ENCODE assay signal across 14 mouse cellular contexts in the genomic region with DNA sequence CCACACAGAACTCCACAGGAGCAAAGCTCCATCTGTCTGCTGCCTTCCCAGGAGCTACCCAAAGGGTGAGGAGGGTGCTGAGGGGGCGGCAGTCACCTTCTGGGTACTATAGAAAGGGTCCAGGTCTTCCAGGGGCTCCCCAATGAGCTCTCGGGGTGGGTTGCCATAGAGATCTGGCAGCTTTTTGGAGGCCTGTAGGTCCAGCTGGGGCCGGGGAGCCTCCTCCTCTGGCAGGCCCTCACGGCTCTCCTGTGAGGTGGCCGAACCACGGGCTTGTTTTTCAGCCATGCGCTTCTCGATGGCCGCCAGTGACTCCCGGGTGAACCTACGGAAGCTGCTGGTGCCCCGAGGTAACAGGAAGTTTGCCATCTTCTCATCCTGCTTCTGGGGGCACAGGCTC. TPM values are rescaled to one million over a fixed set of nuclear protein-coding genes. Genes with fewer than 3 reads are reported as not detected.
"Had no signal": no experiment of that assay in that cellular context is flagged by ENCODE, and none has a peak within 500 bp of the region (broad histone marks: within the 10 kb centered on the region; RNA-seq: fewer than 3 reads in every experiment).

No protein-coding gene starts in this region.

- H3K9ac ChIP-seq: liver, embryonic 13.5 days; lung, embryonic 14.5 days; midbrain, embryonic 13.5 days had no signal

- ATAC-seq: midbrain, embryonic 13.5 days; midbrain, embryonic 16.5 days had no signal

- H3K36me3 ChIP-seq: liver, embryonic 13.5 days; midbrain, embryonic 10.5 days; midbrain, embryonic 13.5 days had no signal

- H3K4me3 ChIP-seq: left cerebral cortex, adult 2 months; liver, embryonic 13.5 days; megakaryocyte, embryonic 14.5 days; midbrain, embryonic 10.5 days; midbrain, embryonic 13.5 days had no signal

- H3K9me3 ChIP-seq: liver, embryonic 13.5 days; midbrain, embryonic 10.5 days had no signal

- DNase-seq: kidney, postnatal 36 days; layer of hippocampus, postnatal 36 days; liver, embryonic 13.5 days; lung, embryonic 14.5 days; thymus, adult 2 months; thymus, postnatal 14 days; thymus, postnatal 4 days had no signal

- H3K27ac ChIP-seq: left cerebral cortex, adult 2 months; liver, embryonic 13.5 days; midbrain, embryonic 10.5 days; midbrain, embryonic 13.5 days had no signal

- H3K4me1 ChIP-seq: liver, embryonic 13.5 days; megakaryocyte, embryonic 14.5 days had no signal

- H3K4me2 ChIP-seq: liver, embryonic 13.5 days; lung, embryonic 14.5 days; midbrain, embryonic 13.5 days had no signal

RNA-seq across cellular contexts. Expression of a gene that starts 16.6 kb away (rescaled TPM):
- total RNA-seq: liver, adult 2 months; monocyte, adult 5-6 weeks had no signal
- polyA plus RNA-seq: liver, adult 2 months had no signal
